In genomic region chr9:43262390-43262789, GRCm38 (mm10) we compare ENCODE assay signal across 12 mouse cellular contexts. TPM values are rescaled to one million over a fixed set of nuclear protein-coding genes. Genes with fewer than 3 reads are reported as not detected.
DNase-seq lines count a peak whose midpoint lies in the region; ATAC-seq lines count a peak whose summit lies in the region.
"Had no signal": no experiment of that assay in that cellular context is flagged by ENCODE, and none has a peak within 500 bp of the region (broad histone marks: within the 10 kb centered on the region; RNA-seq: fewer than 3 reads in every experiment).

No protein-coding gene starts in this region.

- no peak for ATAC-seq in heart, embryonic 12.5 days (ENCODE audit: insufficient number of reproducible peaks, low FRiP score)
- ATAC-seq in neural tube, embryonic 13.5 days (ENCODE audit: low read depth) = no peak
- ATAC-seq in limb, embryonic 12.5 days (ENCODE audit: insufficient number of reproducible peaks, insufficient read depth, low FRiP score, low TSS enrichment, low read depth) = no peak

- H3K4me1 ChIP-seq in heart, embryonic 12.5 days (replicated peaks) = peaks cover 21% of the 10 kb centered on the region
- peaks cover 14% of the 10 kb centered on the region; the same call in 1 of the 2 replicates for H3K4me1 ChIP-seq in neural tube, embryonic 13.5 days (replicated peaks)
- H3K4me1 ChIP-seq in limb, embryonic 12.5 days (replicated peaks) = peaks cover 77% of the 10 kb centered on the region

- H3K36me3 ChIP-seq in heart, embryonic 12.5 days = no peaks in the 10 kb centered on the region
- H3K36me3 ChIP-seq in neural tube, embryonic 13.5 days = no peaks in the 10 kb centered on the region
- H3K36me3 ChIP-seq in limb, embryonic 12.5 days = no peaks in the 10 kb centered on the region

- 0 out of 2 replicates have a peak overlapping the region, but pooled peaks have one; percentile 16 for H3K27ac ChIP-seq in heart, embryonic 12.5 days (ENCODE audit: poor library complexity, severe bottlenecking)
- peak overlapping the region; percentile 34; the same call in 1 of the 2 replicates for H3K27ac ChIP-seq in neural tube, embryonic 13.5 days (replicated peaks)
- H3K27ac ChIP-seq in limb, embryonic 12.5 days = peak overlapping the region; percentile 94

- H3K9ac ChIP-seq in heart, embryonic 12.5 days = no peak overlapping the region
- no peak overlapping the region for H3K9ac ChIP-seq in neural tube, embryonic 13.5 days
- H3K9ac ChIP-seq in limb, embryonic 12.5 days (replicated peaks) = no peak overlapping the region

- H3K4me3 ChIP-seq in heart, embryonic 12.5 days = no peak overlapping the region
- H3K4me3 ChIP-seq in neural tube, embryonic 13.5 days = no peak overlapping the region
- no peak overlapping the region for H3K4me3 ChIP-seq in limb, embryonic 12.5 days (replicated peaks)
- H3K4me3 ChIP-seq: myocyte had no signal

- no peak overlapping the region for H3K4me2 ChIP-seq in heart, embryonic 12.5 days
- no peak overlapping the region for H3K4me2 ChIP-seq in neural tube, embryonic 13.5 days
- H3K4me2 ChIP-seq in limb, embryonic 12.5 days = no peak overlapping the region

- 73% methylated on average over 4 of the region's 4 CpGs for WGBS in heart, embryonic 12.5 days
- WGBS in neural tube, embryonic 13.5 days = 49% methylated on average over 4 of the region's 4 CpGs
- 27% methylated on average over 4 of the region's 4 CpGs for WGBS in limb, embryonic 12.5 days

- DNase-seq in heart, adult 11 months = no peak
- DNase-seq in neural tube, embryonic 10.5 days (ENCODE audit: extremely low spot score, low spot score) = no peak
- DNase-seq in T-cell, adult 2 months (ENCODE audit: low spot score) = no peak
- DNase-seq in right cerebral cortex, postnatal 36 days (ENCODE audit: low spot score in 2 of 2) = no peak
- DNase-seq in embryo, embryonic 10.5 days (ENCODE audit: low spot score) = no peak
- DNase-seq: gastrocnemius, postnatal 36 days; lung, adult 18-20 months; right cerebral cortex, postnatal 25 days had no signal

- no peaks in the 10 kb centered on the region for H3K27me3 ChIP-seq in heart, embryonic 12.5 days (replicated peaks)
- 0 out of 2 replicates have a peak, but pooled peaks cover 22% of the 10 kb centered on the region for H3K27me3 ChIP-seq in neural tube, embryonic 13.5 days
- H3K27me3 ChIP-seq in limb, embryonic 12.5 days = no peaks in the 10 kb centered on the region

- H3K9me3 ChIP-seq in heart, embryonic 12.5 days (replicated peaks) = no peaks in the 10 kb centered on the region
- H3K9me3 ChIP-seq in neural tube, embryonic 13.5 days = no peaks in the 10 kb centered on the region
- H3K9me3 ChIP-seq in limb, embryonic 12.5 days = no peaks in the 10 kb centered on the region

RNA-seq across cellular contexts. Expression of gene Oaf, which starts 22.7 kb away (rescaled TPM):
- polyA plus RNA-seq in heart, embryonic 12.5 days (2016; fragmentation: Nextera tagmentation; extraction: Ambion mirVana) = 37.1 and 37.6 TPM in 2 replicates
- 17.3 and 21.1 TPM in 2 replicates for polyA plus RNA-seq in neural tube, embryonic 13.5 days (2015; fragmentation: Nextera tagmentation; extraction: Ambion mirVana)
- 100 and 102 TPM in 2 replicates for polyA plus RNA-seq in limb, embryonic 12.5 days (2016; fragmentation: Nextera tagmentation; extraction: Ambion mirVana)

RNA-seq across cellular contexts. Expression of gene Trim29, which starts 48.3 kb away (rescaled TPM):
- 0.06 and 0.29 TPM in 2 replicates for polyA plus RNA-seq in heart, embryonic 12.5 days (2016; fragmentation: Nextera tagmentation; extraction: Ambion mirVana)
- 0.34 and 0.38 TPM in 2 replicates for polyA plus RNA-seq in neural tube, embryonic 13.5 days (2015; fragmentation: Nextera tagmentation; extraction: Ambion mirVana)
- 10.9 and 11.1 TPM in 2 replicates for polyA plus RNA-seq in limb, embryonic 12.5 days (2016; fragmentation: Nextera tagmentation; extraction: Ambion mirVana)

RNA-seq across cellular contexts. Expression of gene Pou2f3, which starts 52.2 kb away (rescaled TPM):
- polyA plus RNA-seq in heart, embryonic 12.5 days (2016; fragmentation: Nextera tagmentation; extraction: Ambion mirVana) = not detected in 2 replicates
- polyA plus RNA-seq in neural tube, embryonic 13.5 days (2015; fragmentation: Nextera tagmentation; extraction: Ambion mirVana) = not detected in 2 replicates
- polyA plus RNA-seq in limb, embryonic 12.5 days (2016; fragmentation: Nextera tagmentation; extraction: Ambion mirVana) = not detected in 2 replicates
- polyA plus RNA-seq: myocyte had no signal

Comparison
In these comparisons a context has a peak if more than half of its experiments do, and no peak if none do; other contexts are left out.
1. H3K27ac ChIP-seq: peak in every context shown above with its lines; median percentile 94 in limb, embryonic 12.5 days; 34 in neural tube, embryonic 13.5 days; 16 in heart, embryonic 12.5 days.